Mouse (Mus musculus): ENCODE measurements at regions not wholly inside any gene's neighbourhood (a gene's known extent, or its start where the extent isn't known, plus 50 kb on each side); places are given as distances from the start of the nearest gene placed in this dataset.

GRCm38 (mm10) chr7:134527351-134527750 lies 141.9 kb upstream of the D7Ertd443e start:
- DNase-seq (ENCODE audit: low spot score) (no peak), ATAC-seq (no peak)
- 69% methylated on average over 2 of the region's 2 CpGs for WGBS
- Histone ChIP-seq H3K9ac (replicated peaks; ENCODE audit: low read length) (no peak overlapping the region), H3K4me3 (ENCODE audit: low read length) (no peak overlapping the region), H3K9me3 (ENCODE audit: low read length) (no peaks in the 10 kb centered on the region), H3K27ac (no peak overlapping the region), H3K27me3 (ENCODE audit: insufficient read depth, low read length) (no peaks in the 10 kb centered on the region), H3K4me2 (ENCODE audit: low read depth, low read length) (no peak overlapping the region), H3K36me3 (ENCODE audit: insufficient read depth, low read length) (no peaks in the 10 kb centered on the region), H3K4me1 (ENCODE audit: insufficient read depth, low read length) (no peaks in the 10 kb centered on the region)
- TF ChIP-seq CTCF (IDR thresholded peaks at IDR 0.05; ENCODE audit: low read depth) = no peak

- no peaks in the 10 kb centered on the region for H3K9me3 ChIP-seq (ENCODE audit: low read length)
- no peak for ATAC-seq
- no peak for TF ChIP-seq CTCF (IDR thresholded peaks at IDR 0.05; ENCODE audit: low read depth)
- no peaks in the 10 kb centered on the region for H3K27me3 ChIP-seq (ENCODE audit: insufficient read depth, low read length)
- 93% methylated on average over 3 of the region's 3 CpGs for WGBS
- DNase-seq (ENCODE audit: low spot score) = no peak
- no peak overlapping the region for H3K4me3 ChIP-seq (ENCODE audit: low read length)
- no peak overlapping the region for H3K27ac ChIP-seq
- H3K4me2 ChIP-seq (ENCODE audit: low read depth, low read length) = no peak overlapping the region
- H3K4me1 ChIP-seq (ENCODE audit: insufficient read depth, low read length) = no peaks in the 10 kb centered on the region
- no peaks in the 10 kb centered on the region for H3K36me3 ChIP-seq (ENCODE audit: insufficient read depth, low read length)
- no peak overlapping the region for H3K9ac ChIP-seq (replicated peaks; ENCODE audit: low read length)
Measured at GRCm38 (mm10) chr7:134528026-134528425, 142.4 kb upstream of the Dock1 start.

- no peaks in the 10 kb centered on the region for H3K36me3 ChIP-seq (ENCODE audit: insufficient read depth, low read length)
- H3K9me3 ChIP-seq (ENCODE audit: low read length) = no peaks in the 10 kb centered on the region
- H3K27ac ChIP-seq = no peak overlapping the region
- no peak overlapping the region for H3K4me3 ChIP-seq (ENCODE audit: low read length)
- ATAC-seq (no peak), DNase-seq (ENCODE audit: low spot score) (no peak)
- no peak overlapping the region for H3K4me2 ChIP-seq (ENCODE audit: low read depth, low read length)
- no peaks in the 10 kb centered on the region for H3K27me3 ChIP-seq (ENCODE audit: insufficient read depth, low read length)
- no peak for TF ChIP-seq CTCF (IDR thresholded peaks at IDR 0.05; ENCODE audit: low read depth)
- H3K9ac ChIP-seq (replicated peaks; ENCODE audit: low read length) = no peak overlapping the region
- WGBS = 84% methylated on average over 4 of the region's 4 CpGs
- no peaks in the 10 kb centered on the region for H3K4me1 ChIP-seq (ENCODE audit: insufficient read depth, low read length)
Measured at GRCm38 (mm10) chr7:134534821-134535220, 135.6 kb upstream of the Dock1 start.

- DNase-seq (ENCODE audit: low spot score) (no peak), ATAC-seq (no peak)
- Histone ChIP-seq H3K27me3 (ENCODE audit: insufficient read depth, low read length) (no peaks in the 10 kb centered on the region), H3K4me1 (ENCODE audit: insufficient read depth, low read length) (no peaks in the 10 kb centered on the region), H3K4me2 (ENCODE audit: low read depth, low read length) (no peak overlapping the region), H3K9me3 (ENCODE audit: low read length) (no peaks in the 10 kb centered on the region), H3K4me3 (ENCODE audit: low read length) (no peak overlapping the region), H3K27ac (no peak overlapping the region), H3K9ac (replicated peaks; ENCODE audit: low read length) (no peak overlapping the region), H3K36me3 (ENCODE audit: insufficient read depth, low read length) (no peaks in the 10 kb centered on the region)
- WGBS = 74% methylated on average over 2 of the region's 2 CpGs
- TF ChIP-seq CTCF (IDR thresholded peaks at IDR 0.05; ENCODE audit: low read depth) = no peak
Measured at GRCm38 (mm10) chr7:134541699-134542098, 128.8 kb upstream of the Dock1 start.

- Histone ChIP-seq H3K4me1 (ENCODE audit: insufficient read depth, low read length) (0 out of 2 replicates have a peak, but pooled peaks cover 5% of the 10 kb centered on the region), H3K4me3 (ENCODE audit: low read length) (no peak overlapping the region), H3K9me3 (ENCODE audit: low read length) (no peaks in the 10 kb centered on the region), H3K27me3 (ENCODE audit: insufficient read depth, low read length) (no peaks in the 10 kb centered on the region), H3K9ac (replicated peaks; ENCODE audit: low read length) (no peak overlapping the region), H3K27ac (no peak overlapping the region), H3K4me2 (ENCODE audit: low read depth, low read length) (no peak overlapping the region), H3K36me3 (ENCODE audit: insufficient read depth, low read length) (no peaks in the 10 kb centered on the region)
- 85% methylated on average over 6 of the region's 6 CpGs for WGBS
- DNase-seq (ENCODE audit: low spot score) = no peak
- 0 out of 2 replicates have a peak, but pooled peaks have one; percentile 14 for TF ChIP-seq CTCF (IDR thresholded peaks at IDR 0.05; ENCODE audit: low read depth)
- ATAC-seq = no peak
Measured at GRCm38 (mm10) chr7:134546187-134546586, 124.3 kb upstream of the Dock1 start.

- H3K27ac ChIP-seq = no peak overlapping the region
- no peak overlapping the region for H3K9ac ChIP-seq (replicated peaks; ENCODE audit: low read length)
- no peaks in the 10 kb centered on the region for H3K27me3 ChIP-seq (ENCODE audit: insufficient read depth, low read length)
- H3K9me3 ChIP-seq (ENCODE audit: low read length) = no peaks in the 10 kb centered on the region
- ATAC-seq = no peak
- no peak overlapping the region for H3K4me2 ChIP-seq (ENCODE audit: low read depth, low read length)
- TF ChIP-seq CTCF (IDR thresholded peaks at IDR 0.05; ENCODE audit: low read depth) = no peak
- H3K36me3 ChIP-seq (ENCODE audit: insufficient read depth, low read length) = no peaks in the 10 kb centered on the region
- peaks cover 15% of the 10 kb centered on the region for H3K4me1 ChIP-seq (ENCODE audit: insufficient read depth, low read length)
- DNase-seq (ENCODE audit: low spot score) = peak; percentile 41
- WGBS = 76% methylated on average over 8 of the region's 8 CpGs
- H3K4me3 ChIP-seq (ENCODE audit: low read length) = no peak overlapping the region
Measured at GRCm38 (mm10) chr7:134549286-134549919, 121.1 kb upstream of the Dock1 start.

GRCm38 (mm10) chr7:134550221-134550809 lies 120.1 kb upstream of the Dock1 start:
- Histone ChIP-seq H3K4me3 (ENCODE audit: low read length) (no peak overlapping the region), H3K9ac (replicated peaks; ENCODE audit: low read length) (no peak overlapping the region), H3K4me1 (ENCODE audit: insufficient read depth, low read length) (peaks cover 15% of the 10 kb centered on the region), H3K27me3 (ENCODE audit: insufficient read depth, low read length) (no peaks in the 10 kb centered on the region), H3K36me3 (ENCODE audit: insufficient read depth, low read length) (no peaks in the 10 kb centered on the region), H3K27ac (no peak overlapping the region), H3K9me3 (ENCODE audit: low read length) (no peaks in the 10 kb centered on the region), H3K4me2 (ENCODE audit: low read depth, low read length) (no peak overlapping the region)
- no peak for TF ChIP-seq CTCF (IDR thresholded peaks at IDR 0.05; ENCODE audit: low read depth)
- WGBS = 13% methylated on average over 7 of the region's 7 CpGs
- peak; percentile 73 for DNase-seq (ENCODE audit: low spot score)
- peak; percentile 78 for ATAC-seq

Measured in hindbrain, postnatal 0 days (tissue).